In the genomic region with DNA sequence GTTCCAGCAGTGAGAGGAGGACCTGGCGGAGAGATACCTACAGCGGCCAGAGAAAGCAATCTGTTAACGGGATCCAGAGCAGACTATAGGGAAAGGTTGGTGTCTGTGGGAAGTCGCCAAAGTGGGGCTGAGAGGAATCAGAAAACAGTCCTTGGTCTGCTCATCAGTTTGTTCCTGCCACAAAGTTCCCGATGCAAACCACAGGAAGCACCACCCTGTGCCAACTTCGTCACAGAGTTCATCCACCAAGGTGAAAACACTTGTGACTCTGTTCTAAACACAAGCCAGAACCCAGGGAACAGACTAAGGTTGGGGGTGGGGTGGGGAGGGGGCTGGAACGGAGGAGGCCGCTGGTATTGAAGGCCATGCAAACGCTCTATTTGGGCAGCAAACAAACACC, we compare ENCODE assay signal across 20 mouse cellular contexts. TPM values are rescaled to one million over a fixed set of nuclear protein-coding genes. Genes with fewer than 3 reads are reported as not detected.
DNase-seq lines count a peak whose midpoint lies in the region.
"Had no signal": no experiment of that assay in that cellular context is flagged by ENCODE, and none has a peak within 500 bp of the region (broad histone marks: within the 10 kb centered on the region; RNA-seq: fewer than 3 reads in every experiment).

No protein-coding gene starts in this region.

- no peaks in the 10 kb centered on the region for H3K36me3 ChIP-seq in heart, embryonic 10.5 days
- H3K36me3 ChIP-seq: embryonic facial prominence, embryonic 13.5 days had no signal

- H3K27me3 ChIP-seq in heart, embryonic 10.5 days (ENCODE audit: insufficient read depth, poor library complexity, severe bottlenecking), result no peaks in the 10 kb centered on the region
- H3K27me3 ChIP-seq: embryonic facial prominence, embryonic 13.5 days had no signal

- DNase-seq in cerebellum, adult 8-10 months, result peak; percentile 16
- no peak for DNase-seq in cerebellum, adult 11-12 months
- peak; percentile 9 to 21 for DNase-seq in heart, adult 9 months (ENCODE audit: low spot score in 2 of 2)
- DNase-seq in heart, embryonic 10.5 days (ENCODE audit: low spot score), result no peak
- DNase-seq in T-cell, adult 2 months (ENCODE audit: low spot score), result peak; percentile 76
- peak; percentile 59 for DNase-seq in naive thymus-derived CD4-positive, alpha-beta T cell, adult 2 months (ENCODE audit: low read depth)
- DNase-seq in right cerebral cortex, postnatal 14 days, result no peak
- no peak for DNase-seq in spleen, postnatal 4 days (ENCODE audit: low spot score in 2 of 2)
- DNase-seq: kidney, adult 18-20 months; kidney, postnatal 14 days; left cerebral cortex, postnatal 4 days; liver; midbrain, embryonic 14.5 days had no signal

- no peaks in the 10 kb centered on the region for H3K4me1 ChIP-seq in heart, embryonic 10.5 days
- H3K4me1 ChIP-seq: embryonic facial prominence, embryonic 13.5 days had no signal

- no peak overlapping the region for H3K27ac ChIP-seq in heart, embryonic 10.5 days
- H3K27ac ChIP-seq: embryonic facial prominence, embryonic 13.5 days had no signal

- no peak overlapping the region for H3K4me3 ChIP-seq in heart, embryonic 10.5 days
- H3K4me3 ChIP-seq: embryonic facial prominence, embryonic 13.5 days had no signal

- no peaks in the 10 kb centered on the region for H3K9me3 ChIP-seq in heart, embryonic 10.5 days

- WGBS in heart, embryonic 10.5 days, result 68% methylated on average over 9 of the region's 9 CpGs

RNA-seq across cellular contexts. Expression of a gene that starts 5.4 kb away (rescaled TPM):
- 14.3 and 15.6 TPM in 2 replicates for polyA plus RNA-seq in heart, embryonic 10.5 days (2016; fragmentation: Nextera tagmentation; extraction: Ambion mirVana)

RNA-seq across cellular contexts. Expression of a gene that starts 29.8 kb away (rescaled TPM):
- polyA plus RNA-seq in heart, embryonic 10.5 days (2016; fragmentation: Nextera tagmentation; extraction: Ambion mirVana), result 20.3 and 20.7 TPM in 2 replicates

RNA-seq across cellular contexts. Expression of a gene that starts 51.3 kb away (rescaled TPM):
- polyA plus RNA-seq in heart, embryonic 10.5 days (2016; fragmentation: Nextera tagmentation; extraction: Ambion mirVana), result not detected in 2 replicates
- polyA plus RNA-seq: embryonic facial prominence, embryonic 13.5 days; forebrain, embryonic 14.5 days; heart, embryonic 16.5 days; hindbrain, embryonic 11.5 days; liver, embryonic 16.5 days; lung, postnatal 0 days; midbrain, embryonic 14.5 days; neural tube, embryonic 14.5 days had no signal

Comparison
In these comparisons a context has a peak if more than half of its experiments do, and no peak if none do; other contexts are left out.
1. DNase-seq: peak in cerebellum, adult 8-10 months (single experiment), heart, adult 9 months (2 of 2), T-cell, adult 2 months (single experiment) and naive thymus-derived CD4-positive, alpha-beta T cell, adult 2 months (single experiment); none in cerebellum, adult 11-12 months (single experiment), heart, embryonic 10.5 days (single experiment), right cerebral cortex, postnatal 14 days (single experiment) and spleen, postnatal 4 days (0 of 2).